Mouse (Mus musculus) heart, adult 8-10 months (tissue): ENCODE measurements around the gene Scamp1. TPM values are rescaled to one million over a fixed set of nuclear protein-coding genes. Genes with fewer than 3 reads are reported as not detected.

ENCODE experiments used
- total RNA-seq, 4 experiments: library from RNA; stranded (reverse); gene quantifications; 2 replicates each; pipeline ENCODE4 v1.2.4; 2022

Gene Scamp1
- total RNA-seq, 4 experiments from 2014 or later, result 31.4 to 43.0 (median 34.5) TPM

Other genes with a start within 250 kb of the Scamp1 start
- 1 to 10 TPM; 1.9 to 4.1 (median 2.9) TPM for gene Lhfpl2, start 228.1 kb downstream of the Scamp1 start, total RNA-seq
- 10 to 100 TPM; 24.8 to 30.2 (median 27.5) TPM for gene Ap3b1, start 73.1 kb upstream of the Scamp1 start, total RNA-seq